Comparison of ENCODE assay signal across 22 mouse cellular contexts in the genomic region with DNA sequence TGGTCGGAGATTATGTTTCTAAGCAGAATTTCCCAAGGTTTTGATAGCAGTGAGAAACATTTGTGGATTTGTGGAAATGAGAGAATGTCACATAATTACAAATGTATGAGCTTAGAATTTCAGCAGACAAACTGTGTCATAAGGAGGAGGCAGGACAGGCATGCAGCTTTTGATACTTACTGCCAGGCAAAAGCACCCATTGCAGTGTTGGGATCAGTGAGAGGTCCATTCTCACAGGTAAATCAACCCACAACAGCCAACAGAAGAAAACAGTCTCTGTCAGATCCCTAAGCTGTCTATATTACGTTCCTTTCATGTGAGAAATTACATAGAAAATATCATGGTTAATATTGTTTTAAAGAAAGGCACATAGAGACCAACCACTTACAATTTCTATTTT. TPM values are rescaled to one million over a fixed set of nuclear protein-coding genes. Genes with fewer than 3 reads are reported as not detected.
"Had no signal": no experiment of that assay in that cellular context is flagged by ENCODE, and none has a peak within 500 bp of the region (broad histone marks: within the 10 kb centered on the region; RNA-seq: fewer than 3 reads in every experiment).

No protein-coding gene starts in this region.

- H3K36me3 ChIP-seq: limb, embryonic 12.5 days; limb, embryonic 15.5 days; midbrain, embryonic 10.5 days; midbrain, embryonic 13.5 days; neural tube, embryonic 13.5 days had no signal

- ATAC-seq: liver, postnatal 0 days; lung, postnatal 0 days; midbrain, embryonic 13.5 days; midbrain, embryonic 16.5 days had no signal

- H3K9ac ChIP-seq: limb, embryonic 12.5 days; limb, embryonic 15.5 days; liver, embryonic 14.5 days; liver, postnatal 0 days; lung, embryonic 14.5 days; midbrain, embryonic 13.5 days; neural tube, embryonic 13.5 days had no signal

- H3K27ac ChIP-seq: limb, embryonic 12.5 days; limb, embryonic 15.5 days; liver, embryonic 14.5 days; midbrain, embryonic 10.5 days; midbrain, embryonic 13.5 days; neural tube, embryonic 13.5 days had no signal

- H3K9me3 ChIP-seq: limb, embryonic 15.5 days; megakaryocyte, embryonic 14.5 days; midbrain, embryonic 10.5 days; midbrain, embryonic 13.5 days; neural tube, embryonic 13.5 days had no signal

- H3K27me3 ChIP-seq: limb, embryonic 12.5 days; limb, embryonic 15.5 days; megakaryocyte, embryonic 14.5 days; midbrain, embryonic 13.5 days; neural tube, embryonic 13.5 days had no signal

- DNase-seq: kidney, adult 9 months; kidney, postnatal 14 days; left cerebral cortex, postnatal 4 days; liver, postnatal 0 days; lung, embryonic 14.5 days; retina, postnatal 1 day; thymus, adult 18-20 months; thymus, postnatal 36 days had no signal

- H3K4me1 ChIP-seq: limb, embryonic 12.5 days; limb, embryonic 15.5 days; megakaryocyte, embryonic 14.5 days; midbrain, embryonic 10.5 days; midbrain, embryonic 13.5 days; neural tube, embryonic 13.5 days had no signal

- H3K4me2 ChIP-seq: limb, embryonic 12.5 days; limb, embryonic 15.5 days; liver, embryonic 11.5 days; lung, embryonic 14.5 days; midbrain, embryonic 13.5 days; neural tube, embryonic 13.5 days had no signal

- H3K4me3 ChIP-seq: limb, embryonic 12.5 days; limb, embryonic 15.5 days; megakaryocyte, embryonic 14.5 days; midbrain, embryonic 10.5 days; midbrain, embryonic 13.5 days; myocyte; neural tube, embryonic 13.5 days had no signal

RNA-seq across cellular contexts. Expression of a gene that starts 19.3 kb away (rescaled TPM):
- total RNA-seq: monocyte, adult 5-6 weeks; neutrophil, adult 5-6 weeks had no signal
- polyA plus RNA-seq: liver, postnatal 0 days; spleen, adult 2 months had no signal
